Mouse (Mus musculus): ENCODE data around the gene Lamc2. TPM values are rescaled to one million over a fixed set of nuclear protein-coding genes. Genes with fewer than 3 reads are reported as not detected.

The Lamc2 gene
- polyA plus RNA-seq, 1 experiment from 2014 or later, result 4.0 TPM

DNA sequence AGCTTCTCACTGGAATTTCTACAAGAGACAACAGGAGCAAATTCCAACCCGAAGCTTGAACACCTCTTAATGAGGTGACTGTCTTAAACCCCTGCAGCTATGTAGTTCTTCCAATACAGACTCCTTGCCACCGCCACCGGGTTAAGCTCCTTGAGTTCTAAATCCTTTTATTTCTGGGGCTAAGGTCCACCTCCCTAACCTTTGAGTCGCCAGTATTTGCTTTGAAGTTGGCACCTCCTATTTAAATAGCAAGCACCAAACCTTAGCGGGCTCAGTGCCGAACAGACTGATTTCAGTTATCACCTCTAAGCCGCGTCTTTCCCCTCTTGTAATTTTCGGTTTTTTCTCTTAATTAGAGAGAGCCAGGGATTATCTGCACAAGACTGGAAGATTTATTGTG is 112.8 kb downstream of the Lamc2 start:
- Histone ChIP-seq H3K4me2 (ENCODE audit: low read depth, low read length) (no peak overlapping the region), H3K36me3 (replicated peaks; ENCODE audit: control insufficient read depth, insufficient read depth, low read depth, low read length) (no peaks in the 10 kb centered on the region), H3K27me3 (ENCODE audit: control insufficient read depth, insufficient read depth, low read length) (peaks cover 6% of the 10 kb centered on the region; the same call in 1 of the 2 replicates), H3K9me3 (replicated peaks; ENCODE audit: control insufficient read depth, low read length) (no peaks in the 10 kb centered on the region), H3K27ac (replicated peaks; ENCODE audit: low read depth, low read length) (no peak overlapping the region), H3K4me1 (ENCODE audit: control insufficient read depth, insufficient read depth, low read length) (no peaks in the 10 kb centered on the region), H3K4me3 (ENCODE audit: low read depth, low read length) (no peak overlapping the region), H3K9ac (replicated peaks; ENCODE audit: low read length) (no peak overlapping the region)
- ATAC-seq (replicated peaks; ENCODE audit: insufficient number of reproducible peaks, low FRiP score, low TSS enrichment, low read depth), result no peak
- DNase-seq (ENCODE audit: low spot score), result no peak
- 5% methylated on average over 9 of the region's 9 CpGs for WGBS

Other genes with a start within 250 kb of the Lamc2 start
- 4.3 and 6.8 TPM in 2 replicates for gene Nmnat2, start 231.5 kb downstream of the Lamc2 start, polyA plus RNA-seq (2014; fragmentation: Nextera tagmentation; extraction: Ambion mirVana)
- 34.8 and 36.0 TPM in 2 replicates for gene Lamc1, start 146.3 kb upstream of the Lamc2 start, polyA plus RNA-seq (2014; fragmentation: Nextera tagmentation; extraction: Ambion mirVana)
- 0.25 and 0.45 TPM in 2 replicates for gene Shcbp1l, start 238.7 kb upstream of the Lamc2 start, polyA plus RNA-seq (2014; fragmentation: Nextera tagmentation; extraction: Ambion mirVana)